Mouse (Mus musculus): ENCODE measurements at regions not wholly inside any gene's neighbourhood (a gene's known extent, or its start where the extent isn't known, plus 50 kb on each side); places are given as distances from the start of the nearest gene placed in this dataset.

- H3K4me2 ChIP-seq, result peak overlapping the region; percentile 35
- H3K36me3 ChIP-seq, result no peaks in the 10 kb centered on the region
- ATAC-seq (ENCODE audit: low read depth), result peak; percentile 93
- no peaks in the 10 kb centered on the region for H3K27me3 ChIP-seq
- 21% methylated on average over 16 of the region's 16 CpGs for WGBS
- H3K4me3 ChIP-seq, result no peak overlapping the region
- peak overlapping the region; percentile 92 for H3K27ac ChIP-seq (replicated peaks)
- H3K4me1 ChIP-seq (replicated peaks), result peaks cover 25% of the 10 kb centered on the region
- H3K9me3 ChIP-seq, result no peaks in the 10 kb centered on the region
- H3K9ac ChIP-seq, result peak overlapping the region; percentile 56
These were observed 284.4 kb upstream of the Mpdz start for GRCm38 (mm10) chr4:81726761-81727723.

- H3K27me3 ChIP-seq, result no peaks in the 10 kb centered on the region
- 96% methylated on average over 2 of the region's 2 CpGs for WGBS
- no peak overlapping the region for H3K27ac ChIP-seq (replicated peaks)
- no peak for ATAC-seq (ENCODE audit: low read depth)
- no peak overlapping the region for H3K4me2 ChIP-seq
- H3K4me1 ChIP-seq (replicated peaks), result peaks cover 25% of the 10 kb centered on the region
- no peaks in the 10 kb centered on the region for H3K36me3 ChIP-seq
- no peak overlapping the region for H3K9ac ChIP-seq
- H3K9me3 ChIP-seq, result no peaks in the 10 kb centered on the region
- no peak overlapping the region for H3K4me3 ChIP-seq
These were observed 282.1 kb upstream of the Mpdz start for GRCm38 (mm10) chr4:81724751-81725150.

- no peaks in the 10 kb centered on the region for H3K27me3 ChIP-seq
- 61% methylated on average over 1 of the region's 1 CpGs for WGBS
- H3K4me3 ChIP-seq, result no peak overlapping the region
- H3K4me2 ChIP-seq, result no peak overlapping the region
- H3K4me1 ChIP-seq (replicated peaks), result no peaks in the 10 kb centered on the region
- ATAC-seq (ENCODE audit: low read depth), result no peak
- H3K36me3 ChIP-seq, result no peaks in the 10 kb centered on the region
- H3K27ac ChIP-seq (replicated peaks), result no peak overlapping the region
- H3K9ac ChIP-seq, result no peak overlapping the region
- no peaks in the 10 kb centered on the region for H3K9me3 ChIP-seq
These were observed 269.8 kb upstream of the Mpdz start for GRCm38 (mm10) chr4:81712378-81712777.

- Histone ChIP-seq H3K27me3 (no peaks in the 10 kb centered on the region), H3K36me3 (no peaks in the 10 kb centered on the region), H3K4me3 (no peak overlapping the region), H3K4me1 (replicated peaks) (no peaks in the 10 kb centered on the region), H3K4me2 (no peak overlapping the region), H3K9me3 (no peaks in the 10 kb centered on the region), H3K9ac (no peak overlapping the region), H3K27ac (replicated peaks) (no peak overlapping the region)
- no peak for ATAC-seq (ENCODE audit: low read depth)
These were observed 252.6 kb upstream of the Mpdz start for GRCm38 (mm10) chr4:81695182-81695581.

- 69% methylated on average over 2 of the region's 2 CpGs for WGBS
- H3K9ac ChIP-seq, result no peak overlapping the region
- H3K27me3 ChIP-seq, result no peaks in the 10 kb centered on the region
- H3K27ac ChIP-seq (replicated peaks), result no peak overlapping the region
- H3K9me3 ChIP-seq, result no peaks in the 10 kb centered on the region
- H3K4me3 ChIP-seq, result no peak overlapping the region
- no peaks in the 10 kb centered on the region for H3K36me3 ChIP-seq
- H3K4me1 ChIP-seq (replicated peaks), result no peaks in the 10 kb centered on the region
- H3K4me2 ChIP-seq, result no peak overlapping the region
- no peak for ATAC-seq (ENCODE audit: low read depth)
These were observed 234.6 kb upstream of the Mpdz start for GRCm38 (mm10) chr4:81677205-81677604.

GRCm38 (mm10) chr4:81674871-81675270 is 232.3 kb upstream of the Mpdz start:
- no peaks in the 10 kb centered on the region for H3K27me3 ChIP-seq
- no peaks in the 10 kb centered on the region for H3K9me3 ChIP-seq
- no peaks in the 10 kb centered on the region for H3K36me3 ChIP-seq
- no peak overlapping the region for H3K9ac ChIP-seq
- ATAC-seq (ENCODE audit: low read depth), result no peak
- 84% methylated on average over 2 of the region's 2 CpGs for WGBS
- no peaks in the 10 kb centered on the region for H3K4me1 ChIP-seq (replicated peaks)
- H3K27ac ChIP-seq (replicated peaks), result no peak overlapping the region
- no peak overlapping the region for H3K4me2 ChIP-seq
- H3K4me3 ChIP-seq, result no peak overlapping the region

GRCm38 (mm10) chr4:81673398-81674265 is 231.0 kb upstream of the Mpdz start:
- Histone ChIP-seq H3K4me3 (no peak overlapping the region), H3K27me3 (no peaks in the 10 kb centered on the region), H3K4me2 (no peak overlapping the region), H3K9me3 (no peaks in the 10 kb centered on the region), H3K4me1 (replicated peaks) (peaks cover 8% of the 10 kb centered on the region; the same call in 1 of the 2 replicates), H3K9ac (no peak overlapping the region), H3K36me3 (no peaks in the 10 kb centered on the region), H3K27ac (replicated peaks) (no peak overlapping the region)
- no peak for ATAC-seq (ENCODE audit: low read depth)
- WGBS, result 84% methylated on average over 4 of the region's 4 CpGs

- Histone ChIP-seq H3K27me3 (no peaks in the 10 kb centered on the region), H3K9me3 (no peaks in the 10 kb centered on the region), H3K9ac (no peak overlapping the region), H3K4me2 (no peak overlapping the region), H3K27ac (replicated peaks) (no peak overlapping the region), H3K4me3 (no peak overlapping the region), H3K36me3 (no peaks in the 10 kb centered on the region), H3K4me1 (replicated peaks) (peaks cover 8% of the 10 kb centered on the region; the same call in 1 of the 2 replicates)
- no peak for ATAC-seq (ENCODE audit: low read depth)
- WGBS, result 97% methylated on average over 2 of the region's 2 CpGs
These were observed 229.4 kb upstream of the Mpdz start for GRCm38 (mm10) chr4:81671986-81672385.

GRCm38 (mm10) chr4:81669181-81669580 is 226.6 kb upstream of the Mpdz start:
- Histone ChIP-seq H3K36me3 (no peaks in the 10 kb centered on the region), H3K27ac (replicated peaks) (no peak overlapping the region), H3K9ac (no peak overlapping the region), H3K27me3 (no peaks in the 10 kb centered on the region), H3K9me3 (peaks cover 2% of the 10 kb centered on the region), H3K4me2 (no peak overlapping the region), H3K4me1 (replicated peaks) (peaks cover 8% of the 10 kb centered on the region; the same call in 1 of the 2 replicates), H3K4me3 (no peak overlapping the region)
- WGBS, result 11% methylated on average over 3 of the region's 3 CpGs
- no peak for ATAC-seq (ENCODE audit: low read depth)

GRCm38 (mm10) chr4:81661096-81661495 is 218.5 kb upstream of the Mpdz start:
- no peak for ATAC-seq (ENCODE audit: low read depth)
- no peak overlapping the region for H3K4me2 ChIP-seq
- H3K4me1 ChIP-seq (replicated peaks), result no peaks in the 10 kb centered on the region
- no peaks in the 10 kb centered on the region for H3K36me3 ChIP-seq
- H3K9me3 ChIP-seq, result peaks cover 6% of the 10 kb centered on the region
- H3K27me3 ChIP-seq, result no peaks in the 10 kb centered on the region
- H3K4me3 ChIP-seq, result no peak overlapping the region
- no peak overlapping the region for H3K27ac ChIP-seq (replicated peaks)
- H3K9ac ChIP-seq, result no peak overlapping the region

- Histone ChIP-seq H3K27ac (replicated peaks) (0 out of 2 replicates have a peak overlapping the region, but pooled peaks have one; percentile 19), H3K9me3 (no peaks in the 10 kb centered on the region), H3K4me2 (no peak overlapping the region), H3K9ac (no peak overlapping the region), H3K4me1 (replicated peaks) (peaks cover 18% of the 10 kb centered on the region), H3K27me3 (no peaks in the 10 kb centered on the region), H3K36me3 (no peaks in the 10 kb centered on the region), H3K4me3 (no peak overlapping the region)
- WGBS, result 19% methylated on average over 3 of the region's 3 CpGs
- 0 out of 2 replicates have a peak, but pooled peaks have one; percentile 11 for ATAC-seq (ENCODE audit: low read depth)
These were observed 185.8 kb upstream of the Mpdz start for GRCm38 (mm10) chr4:81628496-81628828.

Measured in neural tube, embryonic 13.5 days (tissue).